Comparison of ENCODE assay signal across 25 mouse cellular contexts in the genomic region with DNA sequence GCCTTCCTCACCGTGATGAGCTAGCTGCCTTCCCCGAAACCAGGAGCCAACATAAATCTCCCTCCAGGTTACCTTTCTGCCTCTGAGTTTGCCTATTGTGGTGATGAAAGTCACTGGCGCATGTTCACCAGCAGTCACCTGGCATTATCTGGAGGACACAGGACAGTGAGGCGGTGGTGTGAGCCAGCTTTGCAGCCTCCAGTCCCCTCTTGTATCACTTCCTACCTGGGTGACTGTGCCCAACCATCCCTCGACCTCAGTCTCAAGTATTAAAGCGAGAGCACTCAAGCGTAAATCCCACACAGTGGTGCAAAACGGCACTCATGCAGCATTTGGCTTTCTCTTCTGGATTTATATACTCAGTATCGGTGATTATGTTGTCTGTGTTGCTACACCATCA. TPM values are rescaled to one million over a fixed set of nuclear protein-coding genes. Genes with fewer than 3 reads are reported as not detected.
A peak's percentile ranks its signal among the peaks of the same experiment; 100 is the strongest.
DNase-seq lines count a peak whose midpoint lies in the region; ATAC-seq and TF ChIP-seq lines count a peak whose summit lies in the region.
"Had no signal": no experiment of that assay in that cellular context is flagged by ENCODE, and none has a peak within 500 bp of the region (broad histone marks: within the 10 kb centered on the region; RNA-seq: fewer than 3 reads in every experiment).

No protein-coding gene starts in this region.

- no peak for TF ChIP-seq EP300 in liver, postnatal 0 days (IDR thresholded peaks at IDR 0.05; ENCODE audit: low read depth)

- peaks cover 39% of the 10 kb centered on the region for H3K4me1 ChIP-seq in liver, postnatal 0 days (ENCODE audit: insufficient read depth)
- peaks cover 2% of the 10 kb centered on the region; the same call in 1 of the 2 replicates for H3K4me1 ChIP-seq in liver, embryonic 11.5 days (replicated peaks; ENCODE audit: control insufficient read depth, insufficient read depth, low read length)
- H3K4me1 ChIP-seq in kidney, adult 2 months (ENCODE audit: control insufficient read depth, insufficient read depth, low read length) = peaks cover 4% of the 10 kb centered on the region; the same call in 1 of the 2 replicates
- H3K4me1 ChIP-seq: embryonic facial prominence, embryonic 12.5 days; hindbrain, embryonic 12.5 days; midbrain, embryonic 12.5 days; stomach, embryonic 15.5 days had no signal

- H3K79me2 ChIP-seq in myocyte (ENCODE audit: control insufficient read depth, insufficient read depth) = no peaks in the 10 kb centered on the region

- no peak for DNase-seq in liver, postnatal 0 days
- no peak for DNase-seq in liver, embryonic 11.5 days (ENCODE audit: low spot score)
- peak; percentile 37 to 40 for DNase-seq in spleen, postnatal 36 days (ENCODE audit: low spot score in 2 of 2)
- DNase-seq in spleen, postnatal 10 days (ENCODE audit: low spot score in 2 of 2) = no peak
- no peak for DNase-seq in urinary bladder, postnatal 4 days (ENCODE audit: low spot score in 2 of 2)
- no peak for DNase-seq in kidney, adult 2 months
- DNase-seq: adrenal gland, adult 8-10 months; cerebellum, adult 11 months; cerebellum, adult 9-10 months; embryo, embryonic 11 days; gastrocnemius, postnatal 14 days; kidney, adult 9 months; kidney, postnatal 10 days; layer of hippocampus, adult 9-11 months had no signal

- no peak overlapping the region for H3K4me2 ChIP-seq in liver, postnatal 0 days (ENCODE audit: low read depth, low read length)
- no peak overlapping the region for H3K4me2 ChIP-seq in liver, embryonic 11.5 days
- peak overlapping the region; percentile 62 for H3K4me2 ChIP-seq in myocyte (ENCODE audit: low read depth)
- H3K4me2 ChIP-seq: embryonic facial prominence, embryonic 12.5 days; heart, embryonic 15.5 days; hindbrain, embryonic 12.5 days; limb, embryonic 12.5 days; midbrain, embryonic 12.5 days; neural tube, embryonic 13.5 days; stomach, embryonic 15.5 days had no signal

- no peak overlapping the region for H3ac ChIP-seq in myocyte (ENCODE audit: control insufficient read depth, insufficient read length)

- WGBS in liver, postnatal 0 days (ENCODE audit: insufficient replicate concordance) = 75% methylated on average over 9 of the region's 9 CpGs
- WGBS in liver, embryonic 11.5 days = 88% methylated on average over 9 of the region's 9 CpGs
- WGBS in kidney, adult 2 months = 76% methylated on average over 9 of the region's 9 CpGs

- TF ChIP-seq POLR2A in myocyte (IDR thresholded peaks at IDR 0.05; ENCODE audit: insufficient read length, low read depth) = no peak
- TF ChIP-seq POLR2A in kidney, adult 2 months (IDR thresholded peaks at IDR 0.05; ENCODE audit: low read depth, low read length) = no peak

- no peak for TF ChIP-seq CTCF in liver, postnatal 0 days (IDR thresholded peaks at IDR 0.05; ENCODE audit: low read depth)
- TF ChIP-seq CTCF in kidney, adult 2 months (conservative IDR thresholded peaks at IDR 0.05; ENCODE audit: insufficient read depth, insufficient read length, low read depth, low read length) = no peak

- no peak overlapping the region for H3K4me3 ChIP-seq in liver, postnatal 0 days (ENCODE audit: low read depth, low read length)
- H3K4me3 ChIP-seq in liver, embryonic 11.5 days (ENCODE audit: low read depth, low read length) = no peak overlapping the region
- H3K4me3 ChIP-seq in myocyte = no peak overlapping the region
- H3K4me3 ChIP-seq in kidney, adult 2 months (ENCODE audit: insufficient read depth, low read depth, low read length) = no peak overlapping the region
- H3K4me3 ChIP-seq: embryonic facial prominence, embryonic 12.5 days; heart, embryonic 10.5 days; heart, embryonic 15.5 days; hindbrain, embryonic 12.5 days; limb, embryonic 12.5 days; midbrain, embryonic 12.5 days; neural tube, embryonic 13.5 days; stomach, embryonic 15.5 days had no signal

- H3K9me3 ChIP-seq in liver, postnatal 0 days (ENCODE audit: low read length) = no peaks in the 10 kb centered on the region
- H3K9me3 ChIP-seq in liver, embryonic 11.5 days (ENCODE audit: control insufficient read depth, low read length) = no peaks in the 10 kb centered on the region
- H3K9me3 ChIP-seq: embryonic facial prominence, embryonic 12.5 days; heart, embryonic 10.5 days; heart, embryonic 15.5 days; hindbrain, embryonic 12.5 days; midbrain, embryonic 12.5 days; neural tube, embryonic 13.5 days; stomach, embryonic 15.5 days had no signal

- no peaks in the 10 kb centered on the region for H3K27me3 ChIP-seq in liver, postnatal 0 days (ENCODE audit: insufficient read depth, low read length)
- no peaks in the 10 kb centered on the region for H3K27me3 ChIP-seq in liver, embryonic 11.5 days (replicated peaks; ENCODE audit: control insufficient read depth, insufficient read depth, low read length)
- H3K27me3 ChIP-seq in myocyte (ENCODE audit: control insufficient read depth, insufficient read depth, insufficient read length) = no peaks in the 10 kb centered on the region
- no peaks in the 10 kb centered on the region for H3K27me3 ChIP-seq in kidney, adult 2 months (replicated peaks; ENCODE audit: control insufficient read depth, insufficient read depth, low read length)
- H3K27me3 ChIP-seq: embryonic facial prominence, embryonic 12.5 days; heart, embryonic 15.5 days; hindbrain, embryonic 12.5 days; limb, embryonic 12.5 days; midbrain, embryonic 12.5 days; neural tube, embryonic 13.5 days; stomach, embryonic 15.5 days had no signal

- no peaks in the 10 kb centered on the region for H3K36me3 ChIP-seq in liver, postnatal 0 days (replicated peaks; ENCODE audit: insufficient read depth, low read length)
- no peaks in the 10 kb centered on the region for H3K36me3 ChIP-seq in liver, embryonic 11.5 days (ENCODE audit: control insufficient read depth, insufficient read depth, low read length)
- no peaks in the 10 kb centered on the region for H3K36me3 ChIP-seq in myocyte (ENCODE audit: control insufficient read depth, insufficient read depth)
- H3K36me3 ChIP-seq in kidney, adult 2 months (ENCODE audit: control insufficient read depth, insufficient read depth, low read length) = no peaks in the 10 kb centered on the region
- H3K36me3 ChIP-seq: embryonic facial prominence, embryonic 12.5 days; heart, embryonic 15.5 days; hindbrain, embryonic 12.5 days; limb, embryonic 12.5 days; midbrain, embryonic 12.5 days; neural tube, embryonic 13.5 days; stomach, embryonic 15.5 days had no signal

- H3K27ac ChIP-seq in liver, postnatal 0 days (ENCODE audit: low read depth) = peak overlapping the region; percentile 61; the same call in 1 of the 2 replicates
- H3K27ac ChIP-seq in liver, embryonic 11.5 days (ENCODE audit: low read depth, low read length) = no peak overlapping the region
- no peak overlapping the region for H3K27ac ChIP-seq in kidney, adult 2 months (ENCODE audit: insufficient read depth, low read depth, low read length)
- H3K27ac ChIP-seq: embryonic facial prominence, embryonic 12.5 days; heart, embryonic 10.5 days; heart, embryonic 15.5 days; hindbrain, embryonic 12.5 days; limb, embryonic 12.5 days; midbrain, embryonic 12.5 days; neural tube, embryonic 13.5 days; stomach, embryonic 15.5 days had no signal

- ATAC-seq in liver, postnatal 0 days = 0 out of 2 replicates have a peak, but pooled peaks have one; percentile 6
- no peak for ATAC-seq in liver, embryonic 11.5 days (replicated peaks; ENCODE audit: low FRiP score)
- ATAC-seq: forebrain, embryonic 14.5 days; intestine, embryonic 16.5 days had no signal

- no peak overlapping the region for H3K9ac ChIP-seq in liver, postnatal 0 days (replicated peaks)
- no peak overlapping the region for H3K9ac ChIP-seq in liver, embryonic 11.5 days (ENCODE audit: low read depth, low read length)
- H3K9ac ChIP-seq: embryonic facial prominence, embryonic 12.5 days; heart, embryonic 15.5 days; hindbrain, embryonic 12.5 days; limb, embryonic 12.5 days; midbrain, embryonic 12.5 days; neural tube, embryonic 13.5 days; stomach, embryonic 15.5 days had no signal

TF ChIP-seq in myocyte, 11 proteins besides CTCF, POLR2A, EP300 and RAD21:
- TF ChIP-seq CEBPB (IDR thresholded peaks at IDR 0.05; ENCODE audit: insufficient read depth, poor library complexity, severe bottlenecking) (no peak), USF1 (IDR thresholded peaks at IDR 0.05; ENCODE audit: low read depth) (no peak), POLR2AphosphoS2 (IDR thresholded peaks at IDR 0.05; ENCODE audit: insufficient read length, low read depth) (no peak), TCF3 (IDR thresholded peaks at IDR 0.05; ENCODE audit: insufficient read length, low read depth) (no peak), TCF12 (IDR thresholded peaks at IDR 0.05; ENCODE audit: insufficient read depth, poor library complexity, severe bottlenecking) (no peak), MYOD1 (IDR thresholded peaks at IDR 0.05; ENCODE audit: control insufficient read depth in 1 of 3, insufficient read length in 2 of 3, low read depth in 2 of 3) (no peak), MYOG (IDR thresholded peaks at IDR 0.05; ENCODE audit: control insufficient read depth in 1 of 3, insufficient read depth in 1 of 3, insufficient read length in 2 of 3, low read depth in 2 of 3) (no peak), E2F4 (IDR thresholded peaks at IDR 0.05; ENCODE audit: insufficient read depth) (no peak), SRF (IDR thresholded peaks at IDR 0.05; ENCODE audit: control insufficient read depth, insufficient read length, low read depth) (no peak), MAX (IDR thresholded peaks at IDR 0.05; ENCODE audit: low read depth) (no peak), REST (IDR thresholded peaks at IDR 0.05; ENCODE audit: insufficient read depth, insufficient read length) (no peak)

RNA-seq across cellular contexts. Expression of a gene that starts 49.7 kb away (rescaled TPM):
- polyA plus RNA-seq in liver, postnatal 0 days (2015; fragmentation: Nextera tagmentation; extraction: Ambion mirVana) = 10.6 and 11.1 TPM in 2 replicates
- 26.2 and 28.4 TPM in 2 replicates for polyA plus RNA-seq in liver, embryonic 11.5 days (2014; fragmentation: Nextera tagmentation; extraction: Ambion mirVana)
- 10.3 TPM for polyA plus RNA-seq in myocyte (2012; fragmentation: generic; extraction: Trizol)
- 7.1 and 8.1 TPM in 2 replicates for polyA plus RNA-seq in kidney, adult 2 months (2012; rRNA removed)

Comparison
In these comparisons a context has a peak if more than half of its experiments do, and no peak if none do; other contexts are left out.
1. DNase-seq: peak in spleen, postnatal 36 days (2 of 2); none in liver, postnatal 0 days (single experiment), liver, embryonic 11.5 days (single experiment), spleen, postnatal 10 days (0 of 2), urinary bladder, postnatal 4 days (0 of 2) and kidney, adult 2 months (single experiment).